Mouse (Mus musculus): ENCODE measurements around the gene Rufy1. TPM values are rescaled to one million over a fixed set of nuclear protein-coding genes. Genes with fewer than 3 reads are reported as not detected.

Gene Rufy1
- polyA plus RNA-seq, 1 experiment from 2014 or later = 22.5 TPM

DNA sequence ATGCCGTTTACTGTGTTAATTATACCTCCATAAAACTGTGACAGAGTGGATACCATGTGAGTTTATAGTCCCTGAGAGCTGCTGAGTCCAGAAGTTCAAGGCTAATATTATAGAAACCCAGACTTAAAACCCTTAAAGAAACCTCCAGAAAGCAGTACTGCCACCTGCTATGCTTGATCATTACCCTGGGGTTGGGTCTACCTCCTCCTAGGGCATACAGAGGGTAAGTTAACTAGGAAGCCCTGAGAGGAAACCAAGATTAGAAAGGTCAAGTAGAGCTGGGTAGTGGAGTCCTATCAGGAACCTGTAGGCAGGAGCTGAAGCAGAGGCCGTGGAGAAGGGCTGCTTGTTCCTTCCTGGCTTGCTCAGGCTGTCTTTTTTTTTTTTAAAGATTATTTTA is 78.7 kb downstream of the Rufy1 start:
- WGBS = 88% methylated on average over 2 of the region's 2 CpGs
- no peak overlapping the region for H3K27ac ChIP-seq
- no peaks in the 10 kb centered on the region for H3K4me1 ChIP-seq
- DNase-seq (ENCODE audit: low spot score) = no peak
- H3K4me3 ChIP-seq = no peak overlapping the region
- no peaks in the 10 kb centered on the region for H3K9me3 ChIP-seq (replicated peaks)
- peaks cover 6% of the 10 kb centered on the region; the same call in 1 of the 2 replicates for H3K27me3 ChIP-seq (ENCODE audit: low read depth, poor library complexity, severe bottlenecking)
- H3K36me3 ChIP-seq = no peaks in the 10 kb centered on the region

DNA sequence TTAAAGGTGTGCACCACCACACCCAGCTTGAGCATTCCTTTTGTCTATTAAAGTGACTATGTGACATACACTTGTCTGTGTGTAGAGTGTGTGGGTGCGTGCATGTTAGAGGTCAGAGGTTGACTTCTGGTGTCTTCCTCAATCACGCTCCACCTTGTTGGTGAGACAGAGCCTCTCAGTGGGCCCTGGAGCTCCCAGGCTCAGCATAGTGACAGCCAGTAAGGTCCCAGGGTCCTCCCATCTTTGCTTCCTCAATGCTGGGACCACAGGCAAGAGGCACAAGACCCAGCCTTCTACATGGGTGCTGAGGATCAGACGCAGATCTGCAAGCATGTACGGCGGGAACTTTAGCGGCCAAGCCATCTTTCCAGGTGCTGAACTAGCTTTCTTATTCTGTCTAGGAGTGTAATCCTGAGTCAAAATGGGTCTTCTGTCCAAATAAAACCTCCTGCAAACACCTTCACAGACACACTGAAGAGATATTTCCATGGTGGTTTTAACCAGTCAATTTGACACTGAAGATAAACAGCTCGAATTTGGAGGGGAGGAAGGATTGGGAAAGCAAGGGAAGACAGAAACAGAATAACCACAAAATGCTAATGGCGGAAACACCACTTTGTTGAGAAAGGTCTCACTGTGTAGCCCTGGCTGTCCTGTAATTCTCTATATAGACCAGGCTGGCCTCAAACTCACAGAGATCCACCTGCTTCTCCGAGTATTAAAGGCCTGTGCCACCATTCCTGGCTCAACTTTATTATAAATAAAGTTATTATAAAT is 84.5 kb downstream of the Rufy1 start:
- no peaks in the 10 kb centered on the region for H3K9me3 ChIP-seq (replicated peaks)
- DNase-seq (ENCODE audit: low spot score) = no peak
- no peak overlapping the region for H3K27ac ChIP-seq
- no peaks in the 10 kb centered on the region for H3K27me3 ChIP-seq (ENCODE audit: low read depth, poor library complexity, severe bottlenecking)
- no peaks in the 10 kb centered on the region for H3K4me1 ChIP-seq
- no peaks in the 10 kb centered on the region for H3K36me3 ChIP-seq
- WGBS = 91% methylated on average over 9 of the region's 9 CpGs
- H3K4me3 ChIP-seq = no peak overlapping the region

DNA sequence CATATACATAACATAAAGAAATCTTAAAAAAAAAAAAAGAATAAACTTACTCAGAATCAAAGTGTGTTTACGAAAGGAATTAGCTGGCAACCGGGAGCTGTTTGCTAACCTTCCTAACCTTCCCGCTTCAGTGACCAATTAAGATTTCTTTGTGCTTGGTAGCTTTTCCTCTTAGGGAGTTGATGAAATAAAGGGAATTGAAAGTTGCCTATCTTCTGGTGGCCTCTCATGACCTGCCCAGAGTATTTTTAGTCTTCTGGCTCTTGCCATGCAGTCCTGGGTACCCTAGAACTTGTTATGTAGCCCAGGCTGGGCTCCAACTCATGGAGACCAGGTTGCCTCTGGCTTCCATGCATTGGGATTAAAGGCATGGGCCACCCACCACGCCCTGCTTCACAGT is 85.4 kb downstream of the Rufy1 start:
- no peak overlapping the region for H3K4me3 ChIP-seq
- no peak for DNase-seq (ENCODE audit: low spot score)
- no peaks in the 10 kb centered on the region for H3K4me1 ChIP-seq
- 86% methylated on average over 4 of the region's 4 CpGs for WGBS
- H3K9me3 ChIP-seq (replicated peaks) = no peaks in the 10 kb centered on the region
- no peak overlapping the region for H3K27ac ChIP-seq
- no peaks in the 10 kb centered on the region for H3K27me3 ChIP-seq (ENCODE audit: low read depth, poor library complexity, severe bottlenecking)
- H3K36me3 ChIP-seq = no peaks in the 10 kb centered on the region

MicroRNAs within 50 kb of the gene (microRNA counts, 519-probe panel; counts per million panel counts)
- 4,238 counts per million, percentile 81 among the panel's probes with 10 or more counts for microRNA mmu-miR-804

Small RNA genes lying within 50 kb of the gene (microRNA-seq; reads per million reads assigned to microRNA genes)
- not detected for gene Mir804

Other genes starting within 250 kb of the Rufy1 start
- 111 and 137 TPM in 2 replicates for gene Sqstm1, start 220.3 kb downstream of the Rufy1 start, polyA plus RNA-seq (2016; fragmentation: Nextera tagmentation; extraction: Ambion mirVana)
- 27.7 and 28.6 TPM in 2 replicates for gene Mgat4b, start 220.2 kb downstream of the Rufy1 start, polyA plus RNA-seq (2016; fragmentation: Nextera tagmentation; extraction: Ambion mirVana)
- 0.55 and 0.90 TPM in 2 replicates for gene Ltc4s, start 192.5 kb downstream of the Rufy1 start, polyA plus RNA-seq (2016; fragmentation: Nextera tagmentation; extraction: Ambion mirVana)
- gene Maml1, start 138.8 kb downstream of the Rufy1 start, polyA plus RNA-seq (2016; fragmentation: Nextera tagmentation; extraction: Ambion mirVana) = 7.3 and 7.7 TPM in 2 replicates
- gene Canx, start 105.5 kb downstream of the Rufy1 start, polyA plus RNA-seq (2016; fragmentation: Nextera tagmentation; extraction: Ambion mirVana) = 311 and 334 TPM in 2 replicates
- 0.43 TPM in 1 of 2 replicates, not detected in the other for gene Cby3, start 76.7 kb downstream of the Rufy1 start, polyA plus RNA-seq (2016; fragmentation: Nextera tagmentation; extraction: Ambion mirVana)
- gene Hnrnph1, start 54.1 kb downstream of the Rufy1 start, polyA plus RNA-seq (2016; fragmentation: Nextera tagmentation; extraction: Ambion mirVana) = 586 and 668 TPM in 2 replicates
- 0.46 and 0.72 TPM in 2 replicates for gene Adamts2, start 171.0 kb upstream of the Rufy1 start, polyA plus RNA-seq (2016; fragmentation: Nextera tagmentation; extraction: Ambion mirVana)

Measured in limb, embryonic 10.5 days (tissue).